Mouse (Mus musculus): ENCODE measurements around the gene Renbp.

Gene Renbp

DNA sequence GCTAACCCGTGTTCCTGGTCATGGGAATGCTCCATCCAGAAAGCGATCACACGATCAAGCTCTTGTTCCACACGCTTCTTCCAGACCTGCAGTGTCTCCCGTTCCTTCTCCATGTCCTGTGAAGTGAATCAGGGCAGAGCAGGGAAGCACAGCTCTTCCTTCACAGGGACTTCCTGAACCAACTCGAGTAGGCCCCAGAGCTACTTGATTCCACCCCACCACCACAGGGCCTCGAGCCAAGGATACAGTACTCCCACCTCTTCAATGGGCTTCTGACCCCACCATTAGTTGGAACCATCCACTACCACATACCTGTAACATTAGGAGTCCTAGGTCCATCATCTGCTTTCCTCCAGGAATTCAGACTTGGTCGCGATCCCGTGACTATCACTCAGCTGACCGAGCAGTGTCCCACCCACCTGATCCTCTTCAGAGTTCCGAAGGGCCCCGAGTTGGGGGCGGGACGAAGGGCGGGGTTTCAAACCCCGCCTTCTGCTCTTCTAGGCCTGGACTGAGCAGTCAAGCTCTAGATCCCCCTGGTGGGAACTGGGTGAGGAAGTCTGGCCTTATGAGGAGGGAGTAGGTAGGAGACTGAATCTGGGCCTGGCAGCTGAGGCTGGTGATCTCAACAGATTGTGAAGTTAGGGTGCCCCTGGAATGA lies at the start of gene Renbp:
Gene Renbp, minus strand, starts transcription at position 449 of the 661 bp plus-strand sequence.
- DNase-seq (ENCODE audit: low read depth, low spot score) = peak; percentile 77

DNA sequence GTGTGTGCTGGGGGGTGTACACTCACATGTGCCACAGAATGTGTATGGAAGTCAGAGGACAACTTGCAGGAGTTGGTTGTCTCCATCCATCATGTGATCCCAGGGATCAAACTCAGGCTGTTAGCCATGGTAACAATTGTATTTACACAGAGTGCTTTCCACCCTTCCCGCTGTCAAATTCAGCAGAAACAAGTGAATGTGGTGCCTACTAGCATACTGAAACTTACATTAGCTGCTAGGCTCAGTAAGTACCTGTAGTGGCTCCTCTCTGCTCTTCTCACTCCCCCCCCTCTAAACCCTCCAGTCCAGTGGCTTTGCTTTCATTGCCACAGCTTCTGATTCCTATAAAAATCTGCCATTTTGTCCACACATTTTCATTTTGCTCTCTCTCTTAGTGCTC lies 47.1 kb upstream of the Renbp start:
- DNase-seq (ENCODE audit: low read depth, low spot score) = no peak

DNA sequence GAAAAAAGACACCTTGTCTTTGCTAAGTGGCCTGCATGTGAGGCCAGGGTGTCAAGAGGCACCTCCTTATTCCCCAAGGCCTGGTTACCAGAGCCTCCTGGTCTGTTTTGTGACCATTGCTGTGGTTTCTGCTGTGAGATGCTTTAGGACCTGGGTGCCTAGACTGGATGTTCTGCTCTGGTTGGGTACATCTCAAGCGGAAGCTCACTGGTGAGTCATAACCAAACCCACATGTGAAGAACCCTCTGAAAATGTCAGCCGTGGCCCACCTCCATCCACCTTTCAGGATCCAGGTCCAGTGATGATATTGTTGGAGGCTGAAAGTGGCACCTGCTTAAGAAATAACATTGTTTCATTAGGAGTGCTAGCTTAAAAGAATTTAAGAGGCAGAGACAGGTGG lies 45.6 kb upstream of the Renbp start:
- no peak for DNase-seq (ENCODE audit: low read depth, low spot score)

DNA sequence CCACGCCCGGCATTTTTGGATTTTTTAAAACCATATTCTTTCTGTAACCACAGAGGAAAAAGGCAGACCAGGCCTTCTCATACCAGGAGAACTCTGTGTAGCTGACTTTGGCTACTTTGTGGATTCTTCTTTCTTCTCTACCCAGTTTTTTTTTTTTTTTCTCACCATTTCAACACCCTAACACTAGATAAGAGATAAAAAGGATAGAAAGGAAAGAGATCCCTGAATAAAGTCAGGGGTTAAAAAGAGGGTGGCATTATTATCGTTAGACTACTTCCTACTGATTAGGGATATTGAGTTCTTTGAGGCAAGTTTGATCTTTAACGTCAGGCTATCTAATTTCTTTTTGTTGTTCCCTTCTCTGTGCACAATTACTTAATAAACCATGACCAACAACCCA lies 42.1 kb upstream of the Renbp start:
- DNase-seq (ENCODE audit: low read depth, low spot score) = no peak

DNA sequence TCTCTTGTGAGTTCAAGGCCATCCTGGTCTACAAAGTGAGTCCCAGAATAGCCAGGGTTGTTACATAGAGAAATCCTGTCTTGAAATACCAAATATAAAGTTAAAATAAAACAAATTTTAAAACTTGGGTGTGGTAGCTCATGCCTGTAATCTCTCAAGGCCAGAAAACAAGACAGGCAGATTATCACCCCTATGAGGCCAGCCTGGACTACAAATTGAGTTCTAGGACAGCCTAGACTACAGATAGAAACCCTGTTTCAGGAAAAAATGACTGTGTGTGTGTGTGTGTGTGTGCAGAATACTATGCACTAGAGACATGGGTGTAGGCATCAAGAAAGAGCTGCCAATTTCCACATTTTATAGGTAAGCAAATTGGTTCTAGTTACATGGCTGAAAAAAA lies 40.1 kb upstream of the Renbp start:
- DNase-seq (ENCODE audit: low read depth, low spot score) = no peak

DNA sequence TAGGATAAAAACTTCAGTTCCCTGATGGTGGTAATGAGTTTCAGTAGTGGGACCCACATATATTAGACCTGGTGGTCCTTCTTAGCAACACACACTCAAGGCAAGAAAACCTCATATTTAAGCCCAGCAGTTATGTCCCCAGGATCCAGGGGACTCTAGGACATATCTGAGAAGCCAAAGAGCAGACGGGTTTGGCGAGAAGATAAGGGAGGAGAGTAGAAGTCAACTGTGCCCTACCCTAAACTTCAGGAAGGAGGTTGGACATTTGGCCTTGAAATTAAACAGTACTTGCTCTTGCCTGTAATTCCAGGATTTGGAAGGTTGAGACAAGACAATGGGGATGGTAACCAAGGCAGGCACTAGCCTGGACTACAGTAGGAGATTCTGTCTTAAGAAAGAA lies 39.1 kb upstream of the Renbp start:
- DNase-seq (ENCODE audit: low read depth, low spot score) = no peak

DNA sequence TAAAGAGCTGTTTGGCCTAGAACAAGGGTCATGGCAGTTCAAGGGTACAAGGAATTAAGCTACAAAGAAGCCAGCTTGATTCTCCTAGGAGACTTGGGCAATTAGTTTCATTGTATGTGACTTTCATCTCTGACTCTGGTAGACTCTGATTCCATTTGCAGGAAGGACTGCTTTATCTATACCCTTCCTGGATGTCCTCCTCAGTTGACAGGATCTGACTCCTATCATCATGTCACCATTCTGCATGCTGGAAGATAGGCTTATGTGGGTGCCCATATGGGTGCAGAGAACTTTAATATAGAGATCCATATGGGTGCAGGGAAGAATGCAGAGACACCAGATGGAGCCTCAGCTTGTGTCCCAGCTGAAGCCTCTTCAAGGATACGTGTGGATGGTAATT lies 38.5 kb upstream of the Renbp start:
- no peak for DNase-seq (ENCODE audit: low read depth, low spot score)

DNA sequence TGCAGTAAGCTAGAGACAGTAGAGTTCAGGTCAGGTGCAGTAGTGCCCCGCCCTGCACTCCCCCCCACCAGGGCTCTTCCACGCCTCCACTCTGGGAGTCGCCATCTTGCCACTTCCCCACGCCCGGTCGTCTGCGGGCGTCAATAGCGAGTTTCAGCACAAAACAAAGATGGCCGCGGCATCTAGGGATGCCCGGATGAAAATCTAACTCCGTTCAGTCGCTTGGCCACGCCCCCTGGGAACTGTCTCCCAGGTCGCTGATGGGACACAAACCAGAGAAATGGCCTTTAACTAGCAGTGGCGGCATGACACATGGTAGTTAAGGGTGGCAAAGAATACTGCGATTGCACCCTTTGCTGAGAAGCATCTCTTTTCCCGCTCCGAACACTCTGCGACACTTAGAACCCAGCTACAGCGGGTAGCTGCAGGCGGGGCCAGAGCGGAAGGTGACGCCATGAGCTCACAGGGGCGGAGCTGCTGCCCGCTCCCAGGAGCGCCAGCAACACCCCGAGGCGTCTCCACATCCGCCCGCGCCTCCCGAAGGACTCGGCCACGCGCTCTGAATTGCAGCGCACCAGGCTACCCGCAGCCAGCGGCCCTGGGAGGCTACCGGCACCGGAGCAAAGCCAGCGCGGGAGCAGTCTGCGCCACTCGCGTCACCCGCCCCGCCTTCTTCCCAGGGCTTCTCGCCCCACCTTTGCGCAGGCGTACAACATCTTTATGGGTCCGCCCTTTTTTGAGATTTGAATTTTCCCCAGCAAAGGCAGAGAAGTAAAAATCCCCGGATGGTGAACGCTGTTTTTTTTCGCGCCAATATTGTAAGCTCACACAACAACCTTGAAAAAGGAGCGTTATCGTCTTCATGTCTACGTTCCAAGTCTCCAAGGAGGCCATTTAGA lies 36.8 kb upstream of the Renbp start:
- DNase-seq (ENCODE audit: low read depth, low spot score) = peak; percentile 93

DNA sequence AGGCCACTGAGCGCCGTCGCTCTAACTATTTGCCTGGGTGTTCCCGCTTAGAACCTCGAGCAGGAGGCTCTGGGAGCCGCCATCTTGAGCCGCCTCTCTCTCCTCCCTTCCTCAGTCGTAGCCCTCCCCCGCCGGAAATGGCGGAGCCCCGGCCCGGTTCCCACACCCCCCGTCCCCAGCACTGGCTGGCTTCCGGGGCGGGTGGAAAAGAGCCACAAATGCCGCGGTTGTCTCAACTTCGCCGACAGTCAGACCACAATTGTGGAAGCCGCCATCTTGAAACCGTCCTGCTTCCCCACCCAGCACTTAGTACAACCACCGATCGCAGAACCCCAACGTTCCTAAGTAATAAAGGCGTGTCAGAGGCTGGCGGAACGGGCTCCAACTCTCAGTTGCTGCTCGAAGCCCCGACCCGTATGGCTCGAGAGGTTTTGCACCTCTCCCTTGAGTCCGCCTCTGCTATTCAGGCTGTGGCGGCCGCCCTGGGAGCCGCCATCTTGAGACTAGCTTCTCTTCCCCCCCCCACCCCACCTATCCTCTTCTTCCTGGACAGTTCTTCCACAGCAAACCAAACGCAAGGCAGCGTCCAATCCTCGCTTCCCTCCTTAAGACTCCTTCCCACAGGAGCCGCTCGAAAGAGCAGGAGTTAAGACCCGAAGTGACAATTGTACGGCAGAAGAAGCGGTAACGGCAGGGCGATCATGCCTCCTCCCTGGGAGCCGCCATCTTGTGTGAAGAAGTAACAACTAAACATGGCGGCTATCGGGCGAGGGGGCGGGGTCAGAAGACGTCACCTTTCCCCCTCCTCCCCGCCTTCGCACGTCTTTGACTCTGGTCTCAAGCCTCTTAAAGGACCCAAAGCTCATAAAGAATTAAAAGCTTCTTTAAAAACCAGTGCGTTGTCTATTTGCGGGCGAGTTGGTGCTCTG lies 35.9 kb upstream of the Renbp start, which contains the start of gene Hcfc1:
Gene Hcfc1, minus strand, starts transcription at position 110 of the 929 bp plus-strand sequence.
- DNase-seq (ENCODE audit: low read depth, low spot score) = peak; percentile 85

DNA sequence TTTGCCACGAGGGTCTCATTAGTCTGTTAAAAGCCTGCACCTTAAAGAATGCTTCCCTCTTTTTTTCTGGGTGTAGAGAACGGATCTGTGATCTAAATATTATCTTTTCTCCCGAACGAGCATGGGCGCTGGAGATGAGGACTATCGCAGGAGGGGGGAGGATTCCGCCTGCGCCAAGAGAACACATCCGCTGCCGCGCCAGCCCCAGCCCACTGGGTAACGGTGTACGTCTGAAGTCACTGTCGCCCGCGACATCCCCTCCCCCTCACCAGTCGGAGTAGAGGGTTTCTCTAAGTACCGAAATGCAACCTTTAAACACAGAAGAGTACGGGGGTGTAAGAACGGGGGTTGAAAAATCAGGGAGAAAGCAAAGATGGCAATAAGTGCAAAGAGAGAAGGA lies 34.7 kb upstream of the Renbp start:
- DNase-seq (ENCODE audit: low read depth, low spot score) = peak; percentile 20

DNA sequence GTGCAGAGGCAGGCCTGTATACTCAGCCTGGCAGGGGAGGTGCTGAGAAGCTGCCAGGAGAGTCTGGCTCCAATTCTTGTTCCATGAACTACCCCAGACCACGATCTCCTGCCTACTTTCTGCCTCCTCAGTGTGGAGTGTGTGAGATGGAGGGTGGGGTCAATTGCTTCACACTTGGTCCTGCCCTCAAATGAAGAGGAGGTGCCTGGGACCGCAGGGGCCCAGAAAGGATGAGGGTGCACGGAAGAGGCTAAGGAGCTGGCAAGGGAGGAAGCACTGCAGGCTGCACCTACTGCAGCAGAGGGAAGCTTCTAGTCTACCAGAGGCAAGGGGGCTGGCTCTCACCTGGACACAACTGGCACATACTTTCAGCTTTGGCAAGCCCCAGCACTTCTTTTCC lies 33.7 kb upstream of the Renbp start:
- no peak for DNase-seq (ENCODE audit: low read depth, low spot score)

DNA sequence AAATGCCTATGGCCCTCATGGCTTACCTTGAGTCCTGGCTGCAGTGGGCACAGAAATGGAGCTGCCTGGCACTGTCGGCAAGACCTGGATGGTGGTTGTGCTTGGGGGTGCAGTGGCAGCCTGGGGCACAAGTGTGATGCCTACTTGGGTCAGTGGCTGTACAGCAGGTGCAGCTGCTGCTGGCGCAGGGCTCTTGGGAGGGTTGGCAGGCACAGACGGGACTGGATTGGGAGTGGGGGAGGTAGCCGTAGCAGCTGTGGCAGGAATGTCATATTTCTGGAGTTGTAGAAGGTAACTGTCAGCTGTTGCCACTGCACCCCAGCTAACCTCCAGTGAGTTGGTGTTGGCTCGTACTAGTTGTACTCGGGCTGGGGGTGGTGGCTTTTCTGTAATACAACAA lies 24.3 kb upstream of the Renbp start:
- DNase-seq (ENCODE audit: low read depth, low spot score) = no peak

DNA sequence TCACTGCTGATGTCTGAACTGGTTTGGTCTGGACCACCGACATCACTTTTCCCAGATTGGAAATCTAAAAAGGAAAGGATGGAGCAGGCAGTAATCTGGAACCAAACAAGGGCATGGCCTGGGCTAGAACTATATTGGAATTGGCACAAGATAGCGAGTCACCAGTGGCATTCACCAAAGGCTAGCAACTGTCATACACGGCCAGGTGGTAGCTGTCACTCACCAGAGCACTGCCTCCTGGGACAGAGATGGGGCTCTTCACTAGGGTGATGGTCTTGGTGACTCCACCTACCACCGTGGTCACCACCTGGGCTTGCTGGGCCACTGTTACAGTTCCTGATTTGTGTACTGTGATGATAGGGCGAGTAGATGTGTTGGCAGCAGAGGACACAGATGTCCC lies 22.0 kb upstream of the Renbp start:
- no peak for DNase-seq (ENCODE audit: low read depth, low spot score)

DNA sequence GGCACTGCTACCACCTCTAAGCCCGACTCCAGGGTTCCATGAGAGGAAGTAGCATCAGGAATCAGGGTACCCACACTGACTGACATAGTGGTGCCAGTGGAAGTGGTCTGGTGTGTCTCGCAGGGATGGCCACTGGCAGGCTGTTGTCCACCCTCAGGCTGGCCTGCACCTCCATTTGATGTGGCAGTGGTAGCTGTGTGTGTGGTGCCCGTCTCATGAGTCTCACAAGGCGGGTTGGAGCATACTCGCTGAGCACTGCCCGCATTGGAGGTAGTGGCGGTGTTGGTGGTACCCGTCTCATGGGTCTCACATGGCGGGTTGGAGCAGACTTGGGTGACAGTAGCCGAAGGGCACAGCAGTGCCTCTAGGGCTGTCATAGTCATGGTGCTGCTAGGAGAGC lies 18.7 kb upstream of the Renbp start:
- DNase-seq (ENCODE audit: low read depth, low spot score) = no peak

DNA sequence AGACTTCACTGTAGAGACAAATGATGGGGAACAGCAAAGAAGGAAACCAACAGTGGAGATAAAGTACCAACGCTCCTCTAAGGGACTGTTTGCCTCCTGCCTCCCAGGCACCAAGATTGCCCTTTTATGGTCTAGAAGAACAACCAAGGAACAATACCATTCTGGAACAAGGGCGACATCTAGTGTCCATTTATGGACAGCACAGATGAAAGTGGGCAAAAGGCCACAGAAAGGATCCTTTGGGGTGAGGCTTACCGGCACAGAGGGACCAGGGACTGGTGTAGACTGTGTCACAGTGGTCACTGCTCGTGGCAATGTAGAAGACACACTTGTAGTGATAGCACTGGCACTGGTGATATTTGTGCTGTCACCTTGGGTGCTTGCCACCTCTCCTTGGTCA lies 18.0 kb upstream of the Renbp start:
- DNase-seq (ENCODE audit: low read depth, low spot score) = peak; percentile 72

DNA sequence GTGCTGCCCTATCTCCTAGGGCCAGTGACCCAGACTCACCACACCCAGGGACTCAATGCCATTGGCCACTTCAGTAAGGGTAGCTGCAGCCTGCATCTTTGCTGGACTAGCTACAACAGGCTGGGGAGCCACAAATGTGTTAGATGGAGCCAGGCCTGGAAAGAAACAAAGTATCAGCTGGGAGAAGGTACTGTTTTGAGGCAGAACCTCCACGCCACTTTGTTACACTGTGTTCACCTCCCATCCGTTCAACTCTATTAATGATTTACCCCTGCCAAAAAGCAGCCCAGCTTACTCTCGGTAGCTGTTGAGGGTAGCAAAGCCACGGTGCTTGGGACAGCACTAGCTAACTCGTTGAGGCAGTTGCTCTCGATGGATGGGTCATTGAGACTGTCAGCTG lies 16.2 kb upstream of the Renbp start:
- no peak for DNase-seq (ENCODE audit: low read depth, low spot score)

DNA sequence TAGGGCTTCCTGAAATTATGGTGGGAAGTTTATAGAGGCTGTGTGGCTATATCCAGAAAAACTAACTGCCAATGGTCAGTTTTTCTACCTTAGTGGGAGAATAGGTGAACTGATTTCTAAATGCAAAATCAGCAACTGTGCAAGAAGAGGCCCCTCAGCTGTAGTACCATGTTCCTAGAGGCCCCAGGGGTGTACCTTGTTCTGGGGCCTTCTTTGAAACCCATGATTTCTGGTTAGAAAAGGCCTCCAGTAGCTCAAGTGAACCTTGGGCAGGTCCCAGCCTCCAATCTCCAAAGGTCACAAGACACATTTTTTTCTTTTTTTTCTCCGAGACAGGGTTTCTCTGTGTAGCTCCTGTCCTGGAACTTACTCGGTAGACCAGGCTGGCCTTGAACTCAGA lies 11.6 kb upstream of the Renbp start:
- no peak for DNase-seq (ENCODE audit: low read depth, low spot score)

DNA sequence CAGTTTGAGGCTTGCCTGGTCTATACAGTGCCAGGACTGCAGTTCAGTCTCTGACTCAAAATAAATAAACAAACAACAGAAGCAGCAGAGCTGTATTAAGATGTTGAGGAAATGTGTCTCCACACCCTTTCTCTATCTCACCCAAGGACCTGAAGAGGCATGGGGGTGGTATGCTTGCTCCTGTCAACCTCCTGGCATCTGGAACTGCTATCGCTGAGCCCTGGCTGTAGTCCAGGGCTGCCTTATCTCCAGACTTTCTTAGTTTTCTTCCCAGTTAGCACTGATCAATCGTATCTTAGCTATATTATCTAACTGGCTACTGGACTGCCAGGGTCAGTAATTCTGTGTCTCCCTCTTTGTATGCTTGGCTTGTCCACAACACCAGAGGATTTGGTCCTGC lies 11.2 kb upstream of the Renbp start:
- no peak for DNase-seq (ENCODE audit: low read depth, low spot score)

DNA sequence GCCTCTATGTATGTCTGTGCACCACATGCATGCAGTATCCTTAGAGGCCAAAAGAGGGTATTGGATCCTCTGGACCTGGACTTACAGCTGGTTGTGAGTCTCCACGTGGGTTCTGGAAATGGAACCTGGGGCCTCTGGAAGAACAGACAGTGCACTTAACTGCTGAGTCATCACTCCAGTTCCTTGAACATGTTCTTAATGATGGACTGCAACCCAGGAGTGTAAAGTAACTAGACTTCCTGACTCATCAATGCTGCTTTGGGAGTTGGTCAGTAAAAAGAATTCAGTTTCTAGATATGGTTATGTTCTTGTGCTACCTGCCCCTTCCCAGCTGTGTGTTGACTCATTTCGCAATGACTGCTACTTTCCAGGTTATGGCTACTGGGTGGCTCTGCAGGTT lies 1.2 kb upstream of the Renbp start:
- DNase-seq (ENCODE audit: low read depth, low spot score) = no peak

DNA sequence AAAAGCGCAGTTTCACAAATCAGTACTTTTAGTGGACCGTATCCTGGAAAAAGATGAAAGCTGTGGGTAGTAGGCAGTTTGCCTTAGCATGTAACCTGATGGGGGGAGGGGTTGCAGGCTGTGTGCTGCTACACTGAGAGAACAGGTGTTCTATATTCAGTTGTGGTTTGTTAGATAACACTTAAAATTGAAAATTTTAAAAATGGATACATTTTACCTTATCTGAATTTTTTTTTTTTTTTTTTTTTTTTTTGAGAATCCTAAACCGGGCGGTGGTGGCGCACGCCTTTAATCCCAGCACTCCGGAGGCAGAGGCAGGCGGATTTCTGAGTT lies 8.1 kb downstream of the Renbp start:
- DNase-seq (ENCODE audit: low read depth, low spot score) = no peak

DNA sequence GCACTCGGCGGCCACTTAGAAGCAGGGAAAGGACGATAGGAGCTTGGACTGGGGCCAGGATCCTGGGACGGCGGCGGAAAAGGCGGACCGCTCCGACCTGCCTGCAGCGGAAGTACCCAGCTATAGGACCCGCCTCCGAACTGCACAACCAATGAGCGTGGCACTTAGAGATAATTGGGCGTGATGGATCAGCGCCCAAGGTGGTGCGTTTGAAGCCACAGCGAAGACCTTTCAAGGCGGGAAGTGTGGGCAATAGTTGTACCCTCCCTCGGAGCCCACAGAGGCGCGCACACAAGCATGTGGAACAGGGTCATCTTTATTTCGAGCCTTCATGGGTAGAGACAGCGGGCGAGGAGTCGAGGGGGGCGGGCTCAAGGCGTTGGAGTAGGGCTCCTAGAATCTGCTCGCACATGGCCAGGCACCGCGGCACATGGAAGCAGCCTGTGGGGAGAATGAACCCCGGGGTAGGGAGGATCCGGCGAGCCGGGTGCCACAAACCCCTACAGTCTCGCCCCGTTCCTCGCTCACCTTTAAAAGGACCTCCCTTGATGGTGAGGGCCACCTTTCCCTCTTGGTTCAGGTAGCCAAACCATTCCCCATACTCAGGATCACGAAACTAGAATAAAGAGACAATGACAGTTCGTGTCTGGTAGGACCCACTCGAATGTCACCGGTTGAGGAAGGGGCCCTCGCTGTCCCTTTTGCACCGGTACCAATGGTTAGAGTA lies 8.7 kb downstream of the Renbp start, which contains the start of the genes Arhgap4 and Naa10:
Gene Arhgap4, minus strand, starts transcription at position 48 of the 727 bp plus-strand sequence.
Gene Naa10, minus strand, starts transcription at position 122 of the 727 bp plus-strand sequence.
- peak; percentile 88 for DNase-seq (ENCODE audit: low read depth, low spot score)
